Mouse (Mus musculus): ENCODE measurements around the gene Ddx43. TPM values are rescaled to one million over a fixed set of nuclear protein-coding genes. Genes with fewer than 3 reads are reported as not detected.
"Not testable (repeated sequence)": the region's sequence is repeated elsewhere in the genome, so short reads cannot be mapped to it uniquely, and the experiment has no call there.

Ddx43 gene
- polyA plus RNA-seq, 1 experiment from 2014 or later: not detected

DNA sequence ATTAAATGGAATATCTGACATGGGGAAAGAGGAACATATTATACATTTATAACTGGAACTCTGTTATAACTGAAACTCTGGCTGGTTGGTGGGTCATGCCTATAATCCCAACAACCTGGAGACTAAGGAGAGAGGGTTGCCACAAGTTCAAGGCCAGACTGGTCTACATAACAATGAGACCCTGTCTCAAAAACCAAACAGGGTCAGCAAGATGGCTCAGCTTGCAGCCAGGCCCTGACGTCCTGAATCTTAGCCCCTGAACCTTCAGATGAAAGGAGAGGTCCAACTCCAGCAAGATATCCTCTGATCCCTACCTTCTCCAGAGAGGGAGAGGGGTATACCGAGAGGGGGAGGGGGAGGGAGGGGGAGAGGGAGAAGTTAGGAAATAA is 35.1 kb upstream of the Ddx43 start:
- no peaks in the 10 kb centered on the region for H3K4me1 ChIP-seq (replicated peaks)
- WGBS (ENCODE audit: insufficient replicate concordance): 48% methylated on average over 2 of the region's 2 CpGs
- no peak for ATAC-seq (ENCODE audit: insufficient read depth)

DNA sequence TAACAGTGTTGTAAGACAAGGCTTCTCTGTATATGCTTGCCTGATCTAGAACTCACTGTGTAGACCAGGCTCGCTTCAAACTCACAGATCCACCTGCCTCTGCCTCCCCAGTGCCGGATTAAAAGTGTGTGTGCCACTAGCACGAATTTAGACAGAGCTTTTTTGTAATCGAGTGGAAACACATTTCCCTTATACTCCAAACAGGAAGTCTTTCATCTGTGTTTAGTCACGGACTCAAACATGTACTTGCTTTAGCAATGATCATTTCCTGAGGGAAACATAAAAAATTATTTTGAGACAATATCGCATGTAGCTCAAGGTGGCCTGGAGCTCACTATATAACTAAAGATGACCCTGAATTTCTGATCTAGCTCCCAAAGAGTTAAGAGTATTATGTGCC is 32.2 kb upstream of the Ddx43 start:
- no peak overlapping the region for H3K4me3 ChIP-seq (replicated peaks)
- H3K4me2 ChIP-seq: no peak overlapping the region
- no peak overlapping the region for H3K27ac ChIP-seq (replicated peaks)
- H3K9me3 ChIP-seq (replicated peaks): no peaks in the 10 kb centered on the region
- no peak overlapping the region for H3K9ac ChIP-seq
- WGBS (ENCODE audit: insufficient replicate concordance): 19% methylated on average over 6 of the region's 6 CpGs
- H3K27me3 ChIP-seq: no peaks in the 10 kb centered on the region
- H3K4me1 ChIP-seq (replicated peaks): no peaks in the 10 kb centered on the region; the same call in 1 of the 2 replicates
- H3K36me3 ChIP-seq (replicated peaks): no peaks in the 10 kb centered on the region
- ATAC-seq (ENCODE audit: insufficient read depth): no peak

More for the DNA sequence above, 35.1 kb upstream of the Ddx43 start:
- Histone ChIP-seq H3K36me3 (replicated peaks) (no peaks in the 10 kb centered on the region), H3K27me3 (no peaks in the 10 kb centered on the region), H3K4me3 (replicated peaks) (no peak overlapping the region), H3K4me2 (no peak overlapping the region), H3K9me3 (replicated peaks) (no peaks in the 10 kb centered on the region), H3K9ac (no peak overlapping the region), H3K27ac (replicated peaks) (no peak overlapping the region)

DNA sequence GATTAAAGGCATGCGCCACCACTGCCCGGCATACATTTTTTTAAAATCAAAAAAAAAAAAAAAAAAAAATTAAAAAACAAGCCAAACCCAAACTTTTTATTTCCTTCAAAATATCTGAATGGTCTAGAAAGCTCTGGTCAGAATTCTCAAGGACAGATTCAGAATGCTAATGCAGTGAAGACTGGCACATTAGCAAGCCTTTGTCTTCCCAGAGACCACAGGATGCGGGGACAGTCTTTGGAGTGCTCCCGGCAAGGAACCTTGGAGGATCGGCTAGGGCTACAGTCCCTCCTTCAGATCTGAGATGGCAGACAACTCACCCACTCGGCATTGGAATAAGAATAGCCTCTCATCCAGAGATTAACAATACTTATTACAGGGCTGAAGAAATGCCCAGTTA is 30.9 kb upstream of the Ddx43 start:
- Histone ChIP-seq H3K27me3 (no peaks in the 10 kb centered on the region), H3K9me3 (replicated peaks) (no peaks in the 10 kb centered on the region), H3K27ac (replicated peaks) (no peak overlapping the region), H3K36me3 (replicated peaks) (no peaks in the 10 kb centered on the region), H3K4me2 (no peak overlapping the region), H3K9ac (no peak overlapping the region), H3K4me3 (replicated peaks) (no peak overlapping the region), H3K4me1 (replicated peaks) (no peaks in the 10 kb centered on the region; the same call in 1 of the 2 replicates)
- no peak for ATAC-seq (ENCODE audit: insufficient read depth)
- WGBS (ENCODE audit: insufficient replicate concordance): 76% methylated on average over 6 of the region's 6 CpGs

DNA sequence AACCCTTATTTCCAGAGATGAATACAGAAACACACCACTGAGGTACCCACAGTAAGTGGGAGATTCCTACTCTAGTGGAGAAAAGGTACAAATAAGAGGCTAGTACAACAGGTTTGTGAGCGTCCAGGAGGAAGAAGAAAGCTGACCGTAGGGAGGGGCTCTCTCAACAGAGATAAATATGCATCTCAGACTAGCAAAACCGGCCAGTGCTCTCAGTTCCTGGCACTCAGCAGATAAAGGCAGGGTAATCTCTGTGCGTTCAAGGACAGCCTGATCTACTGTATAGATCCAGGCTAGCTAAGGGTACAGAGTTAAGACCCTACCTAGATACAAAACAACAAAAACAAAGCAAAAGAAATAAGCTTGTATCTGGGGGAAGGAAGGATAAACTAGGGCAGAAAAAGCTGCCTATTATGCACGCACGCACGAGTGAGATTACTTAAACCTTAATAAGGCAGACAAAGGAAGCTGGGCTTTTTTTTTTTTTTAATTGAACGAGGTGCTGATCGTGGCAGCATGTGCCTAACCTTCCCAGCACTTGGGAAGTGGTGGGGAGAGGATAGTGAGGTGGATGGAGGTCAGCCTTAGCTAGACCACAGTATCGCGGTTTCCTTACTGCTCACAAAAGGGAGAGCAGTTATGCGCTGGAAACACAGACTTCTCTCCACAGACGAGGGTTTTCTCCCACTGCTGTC is 29.6 kb upstream of the Ddx43 start:
- H3K9ac ChIP-seq: no peak overlapping the region
- no peaks in the 10 kb centered on the region for H3K27me3 ChIP-seq
- no peak for ATAC-seq (ENCODE audit: insufficient read depth)
- no peaks in the 10 kb centered on the region for H3K9me3 ChIP-seq (replicated peaks)
- 46% methylated on average over 13 of the region's 13 CpGs for WGBS (ENCODE audit: insufficient replicate concordance)
- H3K4me1 ChIP-seq (replicated peaks): no peaks in the 10 kb centered on the region; the same call in 1 of the 2 replicates
- no peak overlapping the region for H3K27ac ChIP-seq (replicated peaks)
- no peak overlapping the region for H3K4me3 ChIP-seq (replicated peaks)
- H3K36me3 ChIP-seq (replicated peaks): no peaks in the 10 kb centered on the region
- no peak overlapping the region for H3K4me2 ChIP-seq

DNA sequence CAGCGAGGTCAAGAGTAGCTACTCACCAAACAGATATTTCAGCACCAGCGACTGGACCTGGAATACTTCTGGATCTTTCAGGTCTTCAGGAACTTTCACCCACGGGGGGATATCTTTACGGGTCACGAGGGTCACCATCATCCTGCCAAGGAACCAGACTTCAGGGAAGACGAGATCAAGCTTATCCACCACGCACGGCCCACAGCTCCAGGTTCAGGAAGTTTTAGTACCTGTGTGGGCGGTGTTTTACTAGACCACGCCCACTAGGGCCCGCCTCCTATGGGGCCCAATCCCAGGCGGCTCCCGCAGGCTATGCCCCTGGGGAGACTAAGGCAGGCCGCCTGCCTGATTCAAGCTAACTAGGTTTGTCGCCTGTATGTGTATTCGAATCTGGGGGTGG is 27.6 kb upstream of the Ddx43 start, which contains the start of gene Dppa5a:
Gene Dppa5a (minus strand): TSS at position 219 of the 400 bp plus-strand sequence.
- not testable (repeated sequence) for H3K4me3 ChIP-seq (replicated peaks); H3K36me3 ChIP-seq (replicated peaks); H3K27ac ChIP-seq (replicated peaks); H3K4me2 ChIP-seq; H3K9ac ChIP-seq; ATAC-seq (ENCODE audit: insufficient read depth); H3K27me3 ChIP-seq; H3K9me3 ChIP-seq (replicated peaks); H3K4me1 ChIP-seq (replicated peaks)
- WGBS (ENCODE audit: insufficient replicate concordance): 75% methylated on average over 16 of the region's 16 CpGs

DNA sequence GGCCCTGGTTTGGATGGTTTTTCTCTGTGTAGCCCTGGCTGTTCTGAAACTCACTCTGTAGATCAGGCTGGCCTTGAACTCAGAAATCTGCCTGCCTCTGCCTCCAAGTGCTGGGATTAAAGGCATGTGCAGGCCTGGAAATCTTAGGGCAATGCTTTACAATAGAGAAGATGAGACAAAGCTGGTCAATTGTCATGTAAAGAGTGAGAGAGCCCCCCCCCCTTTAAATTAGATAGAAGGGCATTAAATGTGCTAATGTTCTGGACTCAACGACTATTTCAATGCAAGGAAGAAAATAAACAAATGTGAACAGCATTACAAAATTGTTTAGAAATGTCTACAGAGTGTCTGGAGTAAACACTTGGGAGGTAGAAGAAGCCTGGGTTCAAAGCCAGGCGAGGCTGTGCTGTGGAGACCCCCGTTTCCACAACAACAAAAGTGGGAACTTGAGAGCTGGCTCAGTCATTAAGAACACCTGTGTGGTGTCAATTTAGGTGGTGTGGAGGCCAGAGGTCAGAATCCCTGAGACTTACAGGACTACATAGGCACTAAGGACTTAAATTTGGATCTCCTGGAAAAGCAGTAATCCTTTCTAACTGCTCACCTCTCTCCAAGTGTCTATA is 26.8 kb upstream of the Ddx43 start:
- Histone ChIP-seq H3K36me3 (replicated peaks) (no peaks in the 10 kb centered on the region), H3K27me3 (no peaks in the 10 kb centered on the region), H3K4me1 (replicated peaks) (no peaks in the 10 kb centered on the region; the same call in 1 of the 2 replicates), H3K9me3 (replicated peaks) (no peaks in the 10 kb centered on the region), H3K4me2 (no peak overlapping the region), H3K4me3 (replicated peaks) (no peak overlapping the region), H3K9ac (no peak overlapping the region), H3K27ac (replicated peaks) (no peak overlapping the region)
- 47% methylated on average over 3 of the region's 3 CpGs for WGBS (ENCODE audit: insufficient replicate concordance)
- no peak for ATAC-seq (ENCODE audit: insufficient read depth)

DNA sequence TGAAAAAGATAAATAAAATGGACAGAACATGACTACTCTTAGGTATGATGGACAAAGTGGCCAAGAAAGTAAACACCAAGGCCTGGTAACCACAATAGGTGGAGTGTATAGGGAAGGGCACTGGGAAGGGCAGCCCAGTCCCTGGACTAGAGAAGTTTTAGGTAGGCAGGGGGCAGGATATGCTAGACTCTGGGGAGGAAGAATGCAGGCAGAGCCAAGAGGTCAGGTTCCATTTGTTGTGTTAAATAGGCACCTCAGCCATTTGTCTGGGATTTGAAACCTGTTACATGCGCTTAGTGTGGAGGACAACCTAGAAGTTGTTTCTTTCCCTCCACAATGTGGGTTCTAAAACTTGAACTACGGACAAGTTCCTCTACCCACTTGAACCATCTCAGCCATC is 26.2 kb upstream of the Ddx43 start:
- 69% methylated on average over 2 of the region's 2 CpGs for WGBS (ENCODE audit: insufficient replicate concordance)
- H3K4me3 ChIP-seq (replicated peaks): no peak overlapping the region
- H3K36me3 ChIP-seq (replicated peaks): no peaks in the 10 kb centered on the region
- no peak overlapping the region for H3K4me2 ChIP-seq
- H3K27ac ChIP-seq (replicated peaks): no peak overlapping the region
- ATAC-seq (ENCODE audit: insufficient read depth): no peak
- H3K9me3 ChIP-seq (replicated peaks): no peaks in the 10 kb centered on the region
- H3K27me3 ChIP-seq: no peaks in the 10 kb centered on the region
- no peaks in the 10 kb centered on the region; the same call in 1 of the 2 replicates for H3K4me1 ChIP-seq (replicated peaks)
- no peak overlapping the region for H3K9ac ChIP-seq

DNA sequence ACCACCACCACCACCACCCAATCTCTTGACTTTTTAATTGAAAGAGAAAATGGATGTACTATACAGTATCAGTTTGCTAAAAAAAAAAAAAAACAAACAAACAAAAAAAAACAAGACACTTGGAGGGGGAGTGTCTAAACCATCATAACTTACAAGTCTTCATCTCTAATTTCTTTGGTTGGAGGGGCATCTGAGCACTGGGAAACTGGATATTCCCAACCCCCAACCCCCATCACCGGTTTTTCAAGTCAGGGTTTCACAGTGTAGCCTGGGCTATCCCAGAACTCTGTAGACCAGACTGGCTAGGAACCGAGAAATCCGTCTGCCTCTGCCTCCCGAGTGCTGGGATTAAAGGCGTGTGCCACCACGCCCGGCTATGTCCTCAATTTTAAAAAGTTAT is 25.8 kb upstream of the Ddx43 start:
- no peak overlapping the region for H3K4me2 ChIP-seq
- no peak overlapping the region for H3K27ac ChIP-seq (replicated peaks)
- no peaks in the 10 kb centered on the region for H3K9me3 ChIP-seq (replicated peaks)
- no peak for ATAC-seq (ENCODE audit: insufficient read depth)
- H3K27me3 ChIP-seq: no peaks in the 10 kb centered on the region
- H3K9ac ChIP-seq: no peak overlapping the region
- WGBS (ENCODE audit: insufficient replicate concordance): 69% methylated on average over 7 of the region's 7 CpGs
- H3K4me1 ChIP-seq (replicated peaks): no peaks in the 10 kb centered on the region; the same call in 1 of the 2 replicates
- no peaks in the 10 kb centered on the region for H3K36me3 ChIP-seq (replicated peaks)
- H3K4me3 ChIP-seq (replicated peaks): no peak overlapping the region

DNA sequence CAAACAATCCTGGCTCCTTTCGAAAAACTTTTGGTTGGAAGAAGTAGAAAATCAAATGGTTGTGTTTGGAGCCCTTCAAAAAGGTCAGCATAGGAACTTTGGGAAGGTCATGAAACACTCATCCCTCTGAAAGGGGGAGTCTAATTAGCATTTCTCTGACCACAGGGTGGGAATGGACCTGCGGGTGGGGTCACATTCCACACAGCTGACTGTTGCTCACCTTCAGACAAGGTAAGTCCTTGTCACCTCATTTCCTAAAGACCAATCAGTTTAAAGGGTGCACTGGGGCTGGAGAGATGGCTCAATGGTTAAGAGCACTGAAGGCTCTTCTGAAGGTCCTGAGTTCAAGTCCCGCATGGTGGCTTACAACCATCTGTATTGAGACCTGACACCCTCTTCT is 24.1 kb upstream of the Ddx43 start:
- Histone ChIP-seq H3K27ac (replicated peaks) (no peak overlapping the region), H3K4me3 (replicated peaks) (no peak overlapping the region), H3K4me1 (replicated peaks) (no peaks in the 10 kb centered on the region), H3K9me3 (replicated peaks) (no peaks in the 10 kb centered on the region), H3K27me3 (peaks cover 3% of the 10 kb centered on the region; the same call in 1 of the 2 replicates), H3K36me3 (replicated peaks) (no peaks in the 10 kb centered on the region), H3K9ac (no peak overlapping the region), H3K4me2 (no peak overlapping the region)
- 70% methylated on average over 3 of the region's 3 CpGs for WGBS (ENCODE audit: insufficient replicate concordance)
- ATAC-seq (ENCODE audit: insufficient read depth): no peak

DNA sequence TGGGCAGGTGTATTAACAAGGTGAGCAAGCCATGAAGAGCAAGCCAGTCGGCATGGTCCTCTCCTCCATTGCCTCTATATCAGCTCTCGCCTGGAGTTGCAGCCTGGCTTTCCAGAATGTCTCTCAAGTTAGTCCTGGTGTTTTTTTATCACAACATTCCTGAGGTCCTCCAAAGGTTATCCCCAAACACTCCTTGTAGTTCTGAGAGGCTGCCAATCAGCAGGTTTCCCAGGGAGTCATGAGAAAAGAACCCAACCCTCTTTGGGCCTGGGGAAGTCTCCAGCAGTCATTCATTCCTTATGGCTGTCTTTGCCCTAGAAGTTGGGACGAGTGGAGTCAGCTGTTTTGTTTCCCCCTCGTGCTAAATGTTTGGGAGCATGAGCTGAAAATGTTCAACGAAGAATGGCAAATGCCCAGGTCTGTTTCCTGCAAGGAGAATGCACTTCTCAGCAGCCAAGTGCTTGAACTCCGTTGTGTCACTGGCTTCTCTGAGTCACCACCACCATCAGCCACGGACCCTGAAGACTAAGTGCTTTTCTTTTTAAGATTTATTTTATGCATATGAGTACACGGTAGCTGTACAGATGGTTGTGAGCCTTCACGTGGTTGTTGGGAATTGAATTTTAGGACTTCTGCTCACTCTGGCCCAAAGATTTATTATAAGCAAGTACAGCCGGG is 22.6 kb upstream of the Ddx43 start:
- Histone ChIP-seq H3K27me3 (peaks cover 8% of the 10 kb centered on the region), H3K9me3 (replicated peaks) (no peaks in the 10 kb centered on the region), H3K9ac (no peak overlapping the region), H3K27ac (replicated peaks) (no peak overlapping the region), H3K4me2 (no peak overlapping the region), H3K4me1 (replicated peaks) (no peaks in the 10 kb centered on the region; the same call in 1 of the 2 replicates), H3K4me3 (replicated peaks) (no peak overlapping the region), H3K36me3 (replicated peaks) (no peaks in the 10 kb centered on the region)
- WGBS (ENCODE audit: insufficient replicate concordance): 57% methylated on average over 10 of the region's 10 CpGs
- no peak for ATAC-seq (ENCODE audit: insufficient read depth)

DNA sequence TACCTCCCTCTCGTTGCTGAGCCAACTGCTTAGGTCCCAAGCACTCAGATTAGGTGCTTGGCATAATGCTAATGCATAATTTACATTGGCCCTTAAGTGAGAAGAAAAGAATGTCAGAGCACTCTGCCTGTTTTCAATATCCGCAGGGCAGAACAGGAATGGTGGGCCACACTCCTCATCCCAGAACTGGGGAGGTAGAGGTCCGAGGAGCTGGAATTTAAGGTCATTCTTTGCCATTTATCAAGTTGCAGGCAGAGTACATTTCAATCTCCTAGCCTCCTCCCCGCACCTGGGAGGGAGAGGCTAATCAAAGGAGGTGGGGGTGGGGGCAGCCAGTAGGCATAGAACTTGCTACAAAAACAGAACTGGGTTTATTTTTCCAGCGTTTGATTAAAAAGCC is 21.2 kb upstream of the Ddx43 start:
- Histone ChIP-seq H3K4me2 (no peak overlapping the region), H3K27me3 (peaks cover 20% of the 10 kb centered on the region), H3K4me3 (replicated peaks) (no peak overlapping the region), H3K36me3 (replicated peaks) (no peaks in the 10 kb centered on the region), H3K27ac (replicated peaks) (no peak overlapping the region), H3K9ac (no peak overlapping the region), H3K9me3 (replicated peaks) (no peaks in the 10 kb centered on the region), H3K4me1 (replicated peaks) (no peaks in the 10 kb centered on the region; the same call in 1 of the 2 replicates)
- WGBS (ENCODE audit: insufficient replicate concordance): 45% methylated on average over 5 of the region's 5 CpGs
- ATAC-seq (ENCODE audit: insufficient read depth): no peak

All from liver, embryonic 15.5 days (tissue).